Mouse (Mus musculus) bone marrow, adult 2 months (tissue): ENCODE data around the gene Tbx10. TPM values are rescaled to one million over a fixed set of nuclear protein-coding genes. Genes with fewer than 3 reads are reported as not detected.

Experiments used
- H3K27ac ChIP-seq: fragments of 200-500 bp; 2 replicates; pipeline ENCODE4 v1.5.1; 2012; ENCODE audit warnings: low read depth, mild to moderate bottlenecking, control low read depth, inconsistent platforms, low read length; ENCODE audit not compliant: control insufficient read depth, poor library complexity, insufficient read depth
- H3K4me1 ChIP-seq: fragments of 200-500 bp; 2 replicates; pipeline ENCODE4 v1.6.1; 2011; ENCODE audit warnings: low read length; ENCODE audit not compliant: control insufficient read depth, insufficient read depth
- H3K4me3 ChIP-seq: fragments of 200-500 bp; replicated peaks from 2 replicates; pipeline ENCODE3; 2011; ENCODE audit warnings: mild to moderate bottlenecking, low read depth, low read length, control low read depth; ENCODE audit not compliant: control insufficient read depth
- CTCF ChIP-seq: fragments of 200-500 bp; IDR thresholded peaks from 2 replicates; pipeline ENCODE4 v1.5.1; 2011; ENCODE audit warnings: low read length, control low read depth; ENCODE audit not compliant: control insufficient read depth, insufficient read depth
- POLR2A ChIP-seq: fragments of 200-500 bp; IDR thresholded peaks from 2 replicates; pipeline ENCODE4 v1.6.1; 2011; ENCODE audit warnings: low read depth, mild to moderate bottlenecking, control low read depth, low read length, borderline replicate concordance; ENCODE audit not compliant: control insufficient read depth
- WGBS: fragments of 180-500 bp; shearing (Covaris S2); methylation state at CpG from one replicate; pipeline ENCODE4 v1.1.7; 2018; 5-methylcytosine and 5-hydroxymethylcytosine counted together
- polyA plus RNA-seq: library from polyadenylated mRNA; stranded (reverse); fragments of >200 nt; gene quantifications from 2 replicates; pipeline ENCODE4 v1.2.4, GENCODE M21; 2011; ENCODE audit warnings: low replicate concordance; ENCODE audit not compliant: missing spikeins, insufficient read depth, insufficient read length

Gene Tbx10
- polyA plus RNA-seq, 1 experiment: not detected

- TF ChIP-seq POLR2A (no peak), CTCF (no peak)
- H3K4me3 ChIP-seq: no peak overlapping the region
- H3K4me1 ChIP-seq: peaks cover 2% of the 10 kb centered on the region
- WGBS: 63% methylated on average over 7 of the region's 7 CpGs
- H3K27ac ChIP-seq: no peak overlapping the region
These were observed 3.6 kb downstream of the Tbx10 start for GRCm38 (mm10) chr19:3996106-3996505.

- Histone ChIP-seq H3K27ac (no peak overlapping the region), H3K4me3 (no peak overlapping the region), H3K4me1 (peaks cover 2% of the 10 kb centered on the region)
- no peak for TF ChIP-seq POLR2A
- TF ChIP-seq CTCF: no peak
- WGBS: 83% methylated on average over 8 of the region's 8 CpGs
These were observed 4.2 kb downstream of the Tbx10 start for GRCm38 (mm10) chr19:3996747-3997146.

GRCm38 (mm10) chr19:3997231-3997630, 4.7 kb downstream of the Tbx10 start:
- 86% methylated on average over 8 of the region's 8 CpGs for WGBS
- Histone ChIP-seq H3K4me3 (no peak overlapping the region), H3K27ac (no peak overlapping the region), H3K4me1 (peaks cover 2% of the 10 kb centered on the region)
- TF ChIP-seq POLR2A (no peak), CTCF (no peak)

GRCm38 (mm10) chr19:3998335-3998734, 5.8 kb downstream of the Tbx10 start:
- no peak overlapping the region for H3K4me3 ChIP-seq
- no peak overlapping the region for H3K27ac ChIP-seq
- peaks cover 2% of the 10 kb centered on the region for H3K4me1 ChIP-seq
- TF ChIP-seq POLR2A: no peak
- TF ChIP-seq CTCF: no peak
- 77% methylated on average over 8 of the region's 8 CpGs for whole genome bisulfite sequencing

GRCm38 (mm10) chr19:3999121-3999730, 6.7 kb downstream of the Tbx10 start:
- no peak overlapping the region; the same call in none of the 2 replicates for H3K27ac ChIP-seq
- H3K4me1 ChIP-seq: peaks cover 2% of the 10 kb centered on the region
- TF ChIP-seq CTCF: no peak
- no peak overlapping the region for H3K4me3 ChIP-seq
- WGBS: 48% methylated on average over 9 of the region's 9 CpGs

GRCm38 (mm10) chr19:4000119-4000900, 7.8 kb downstream of the Tbx10 start, which contains the start of the genes Nudt8 and Gm49405:
Nudt8 (plus strand) TSS chr19:4000580.
Gm49405 (plus strand) TSS chr19:4000626.
- under 1% methylated on average over 64 of the region's 64 CpGs for WGBS
- TF ChIP-seq POLR2A (peak; percentile 93), CTCF (peak; percentile 78)
- peak within 1 kb of the TSS; percentile 85 for H3K4me3 ChIP-seq
- H3K27ac ChIP-seq: peak within 1 kb of the TSS; percentile 96
- H3K4me1 ChIP-seq: peaks cover 2% of the 10 kb centered on the region

GRCm38 (mm10) chr19:4000949-4001525, 8.5 kb downstream of the Tbx10 start:
- TF ChIP-seq CTCF: no peak
- TF ChIP-seq POLR2A: no peak
- 29% methylated on average over 17 of the region's 17 CpGs for WGBS
- peak overlapping the region; percentile 85 for H3K4me3 ChIP-seq
- peak overlapping the region; percentile 96 for H3K27ac ChIP-seq
- peaks cover 2% of the 10 kb centered on the region for H3K4me1 ChIP-seq

- WGBS: 95% methylated on average over 5 of the region's 5 CpGs
- Histone ChIP-seq H3K4me3 (no peak overlapping the region), H3K27ac (no peak overlapping the region), H3K4me1 (peaks cover 2% of the 10 kb centered on the region)
- no peak for TF ChIP-seq POLR2A
- no peak for TF ChIP-seq CTCF
These were observed 9.2 kb downstream of the Tbx10 start for GRCm38 (mm10) chr19:4001752-4002151.
